Mouse (Mus musculus): ENCODE measurements around the gene Zfp865. TPM values are rescaled to one million over a fixed set of nuclear protein-coding genes. Genes with fewer than 3 reads are reported as not detected.
"Not testable (repeated sequence)": the region's sequence is repeated elsewhere in the genome, so short reads cannot be mapped to it uniquely, and the experiment has no call there.

Gene Zfp865
- total RNA-seq (2021): 10 to 100 TPM; 43.8 to 45.9 TPM

- peak; percentile 99 for DNase-seq
- intact Hi-C loops (cut with DNase I): loop anchor here (5.0 kb wide), 1 partner anchor 32 kb away; the partner anchor contains the start of gene Zfp580
These were observed at the start of gene Zfp865, which contains the start of gene Ccdc106 for GRCm38 (mm10) chr7:5020000-5020681. TSS of gene Zfp865 (plus strand) at chr7:5020376. TSS of gene Ccdc106 (plus strand) at chr7:5020553.

- intact Hi-C loops (cut with DNase I): no loop called here
- DNase-seq: no peak
These were observed 49.1 kb upstream of the Zfp865 start, which contains the start of gene Sbk3 for GRCm38 (mm10) chr7:4971068-4971467. TSS of gene Sbk3 (minus strand) at chr7:4971168.

GRCm38 (mm10) chr7:4971710-4972109 lies 48.5 kb upstream of the Zfp865 start:
- intact Hi-C loops (cut with DNase I): no loop called here
- DNase-seq: no peak

GRCm38 (mm10) chr7:4972321-4973047 lies 47.7 kb upstream of the Zfp865 start:
- DNase-seq: no peak
- intact Hi-C loops (cut with DNase I): no loop called here

- intact Hi-C loops (cut with DNase I): no loop called here
These were observed 44.7 kb upstream of the Zfp865 start for GRCm38 (mm10) chr7:4975455-4975854.

GRCm38 (mm10) chr7:4976832-4977231 lies 43.3 kb upstream of the Zfp865 start:
- DNase-seq: no peak
- intact Hi-C loops (cut with DNase I): no loop called here

More at GRCm38 (mm10) chr7:4975455-4975854, 44.7 kb upstream of the Zfp865 start:
- no peak for DNase-seq

GRCm38 (mm10) chr7:4988250-4988649 lies 31.9 kb upstream of the Zfp865 start:
- DNase-seq: no peak
- intact Hi-C loops (cut with DNase I): no loop called here

GRCm38 (mm10) chr7:4993347-4993998 lies 26.7 kb upstream of the Zfp865 start:
- peak; percentile 17 for DNase-seq
- intact Hi-C loops (cut with DNase I): no loop called here

- intact Hi-C loops (cut with DNase I): no loop called here
- peak; percentile 13 for DNase-seq
These were observed 26.0 kb upstream of the Zfp865 start for GRCm38 (mm10) chr7:4993999-4994788.

- no peak for DNase-seq
- intact Hi-C loops (cut with DNase I): no loop called here
These were observed 24.7 kb upstream of the Zfp865 start for GRCm38 (mm10) chr7:4995268-4996002.

- DNase-seq: peak; percentile 96
- intact Hi-C loops (cut with DNase I): no loop called here
These were observed 23.9 kb upstream of the Zfp865 start, which contains the start of gene Zfp579 for GRCm38 (mm10) chr7:4996003-4996895. TSS of gene Zfp579 (minus strand) at chr7:4996158.

GRCm38 (mm10) chr7:4996934-4997333 lies 23.2 kb upstream of the Zfp865 start:
- intact Hi-C loops (cut with DNase I): no loop called here
- DNase-seq: no peak

- DNase-seq: no peak
- intact Hi-C loops (cut with DNase I): no loop called here
These were observed 20.3 kb upstream of the Zfp865 start for GRCm38 (mm10) chr7:4999876-5000275.

GRCm38 (mm10) chr7:5002876-5003275 lies 17.3 kb upstream of the Zfp865 start:
- intact Hi-C loops (cut with DNase I); DNase-seq: not testable (repeated sequence)

GRCm38 (mm10) chr7:5008229-5008628 lies 11.9 kb upstream of the Zfp865 start:
- intact Hi-C loops (cut with DNase I): no loop called here
- no peak for DNase-seq

GRCm38 (mm10) chr7:5012681-5013513 lies 7.3 kb upstream of the Zfp865 start:
- intact Hi-C loops (cut with DNase I): no loop called here
- no peak for DNase-seq

GRCm38 (mm10) chr7:5014251-5015117 lies 5.7 kb upstream of the Zfp865 start, which contains the start of the genes Zfp524 and Fiz1:
TSS of gene Zfp524 (plus strand) at chr7:5014415.
TSS of gene Fiz1 (minus strand) at chr7:5014697.
- peak; percentile 97 for DNase-seq
- intact Hi-C loops (cut with DNase I): loop anchor here (5.0 kb wide), 1 partner anchor 38 kb away; the partner anchor contains the start of gene Zfp580
